Mouse (Mus musculus): Measurements from ENCODE around the gene Olfr430.

GRCm38 (mm10) chr1:174050532-174050931 is 15.9 kb upstream of the Olfr430 start:
- TF ChIP-seq POLR2A (IDR thresholded peaks at IDR 0.05; ENCODE audit: low read depth, low read length) (no peak), CTCF (IDR thresholded peaks at IDR 0.05; ENCODE audit: extremely low read depth, insufficient read length, insufficient replicate concordance, low read depth, low read length) (no peak)
